Mouse (Mus musculus) right cerebral cortex, postnatal 36 days (tissue): ENCODE data around the gene Pes1.

Source experiments
- DNase-seq, 2 experiments: peaks; one replicate each; pipeline ENCODE4 v3.0.0; 2022; ENCODE audit warnings: low spot score in 2 of 2, mixed read lengths in 1 of 2

The Pes1 gene

DNA sequence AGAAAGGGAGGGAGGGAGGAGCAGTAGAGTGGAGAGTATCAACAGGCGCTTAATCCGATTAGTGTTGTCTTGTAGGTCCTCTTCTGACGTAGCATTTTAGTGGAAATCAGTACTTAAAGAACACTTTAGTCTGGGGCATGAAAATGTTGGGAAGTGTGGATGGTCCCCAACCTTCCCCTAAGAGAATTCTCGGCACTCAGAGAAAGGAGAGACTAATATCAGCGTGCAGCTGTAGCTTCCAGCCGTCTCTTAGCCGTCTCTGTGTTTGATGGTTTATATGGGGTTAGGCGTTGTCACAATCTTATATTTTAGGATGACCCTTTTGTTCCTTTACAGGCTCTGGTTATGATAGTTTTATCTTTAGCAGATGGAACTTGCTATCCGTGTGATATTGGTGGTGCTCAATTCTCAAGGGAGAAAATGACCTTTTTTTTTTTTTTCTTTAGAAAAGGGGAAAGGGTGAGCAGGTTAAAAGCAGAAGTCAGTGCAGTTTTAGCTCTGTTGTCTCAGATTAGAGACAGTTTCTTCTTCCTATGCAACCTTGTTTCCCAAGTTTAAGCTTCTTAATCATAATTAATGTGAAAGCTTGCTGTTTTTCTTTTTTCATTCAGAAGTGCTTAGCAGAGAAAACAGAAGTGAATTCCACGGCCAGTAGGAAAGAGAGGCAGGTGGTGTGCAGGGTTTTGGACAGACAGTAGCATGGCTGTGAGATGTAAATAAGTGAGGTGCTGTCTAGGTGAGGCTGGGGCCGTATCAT, 819 bp downstream of the Pes1 start:
- DNase-seq: no peak

DNA sequence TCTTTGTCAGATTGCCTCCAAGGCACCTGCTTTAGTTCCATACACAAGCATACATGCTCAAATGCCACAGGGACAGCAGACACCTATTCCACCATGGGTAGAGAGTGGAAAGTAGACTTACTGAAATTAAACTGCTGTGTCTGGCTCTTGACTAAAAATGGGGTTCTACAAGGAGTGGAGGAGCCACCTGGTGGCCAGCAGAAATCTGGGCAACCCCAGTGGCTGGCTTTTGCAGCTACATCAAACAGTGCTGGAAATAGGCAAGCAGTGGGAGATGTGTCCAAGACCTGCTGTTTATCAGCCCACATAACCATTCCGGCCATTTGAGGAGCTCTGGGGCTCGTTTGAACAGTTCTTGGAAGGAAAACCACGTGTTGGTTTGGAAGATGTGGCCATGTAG, 6.1 kb downstream of the Pes1 start:
- no peak for DNase-seq

DNA sequence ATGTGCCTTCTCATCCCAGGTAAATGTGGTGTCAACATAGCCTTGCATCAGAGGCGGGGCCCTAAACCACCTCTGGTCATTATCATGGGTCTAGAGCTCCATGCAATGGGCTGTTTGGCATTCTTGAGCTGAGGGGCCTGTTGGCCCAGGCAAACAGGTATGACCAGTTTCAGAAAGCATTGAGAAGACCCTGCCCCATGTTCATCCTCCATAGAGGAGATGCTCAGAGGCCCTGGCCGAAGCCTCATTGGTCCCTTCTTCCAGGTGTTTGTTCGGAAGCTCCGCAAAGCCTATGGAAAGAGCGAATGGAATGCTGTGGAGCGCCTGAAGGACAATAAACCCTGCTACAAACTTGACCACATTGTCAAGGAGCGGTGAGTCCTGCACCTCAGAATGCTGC, 6.6 kb downstream of the Pes1 start:
- no peak for DNase-seq

DNA sequence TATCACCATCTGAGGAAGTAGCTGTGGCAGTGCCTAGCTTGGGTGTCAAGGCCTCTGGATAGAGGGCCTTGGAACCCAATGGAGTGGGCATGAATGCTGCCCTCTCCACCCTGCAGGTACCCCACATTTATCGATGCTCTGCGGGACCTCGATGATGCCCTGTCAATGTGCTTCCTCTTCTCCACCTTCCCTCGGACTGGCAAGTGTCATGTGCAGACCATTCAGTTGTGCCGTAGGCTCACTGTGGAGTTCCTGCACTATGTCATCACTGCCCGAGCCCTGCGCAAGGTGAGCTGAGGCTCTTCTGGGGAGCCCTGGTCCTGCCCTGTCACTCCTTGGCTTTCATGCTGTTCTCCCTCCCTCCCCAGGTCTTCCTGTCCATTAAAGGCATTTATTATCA, 9.3 kb downstream of the Pes1 start:
- no peak for DNase-seq

DNA sequence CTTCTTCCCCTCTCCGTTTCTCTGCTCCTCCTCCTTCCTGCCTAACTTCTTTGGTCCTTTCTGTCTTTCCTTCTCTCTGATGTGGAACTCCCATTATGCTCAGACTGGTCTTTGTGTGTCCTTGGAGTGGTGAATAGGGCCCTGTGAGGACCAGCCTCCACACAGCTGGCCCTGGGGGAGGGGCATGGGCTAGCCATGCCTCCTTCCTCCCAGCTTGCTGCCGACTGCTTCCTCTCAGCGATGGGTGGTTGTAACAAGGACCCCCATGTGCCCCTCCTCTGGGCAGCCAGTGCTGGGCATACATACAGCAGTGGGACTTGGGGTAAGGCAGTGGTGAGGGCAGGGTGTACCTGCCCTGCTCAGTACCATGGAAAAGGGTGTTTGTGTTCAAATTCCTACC, 10.5 kb downstream of the Pes1 start:
- DNase-seq: no peak

DNA sequence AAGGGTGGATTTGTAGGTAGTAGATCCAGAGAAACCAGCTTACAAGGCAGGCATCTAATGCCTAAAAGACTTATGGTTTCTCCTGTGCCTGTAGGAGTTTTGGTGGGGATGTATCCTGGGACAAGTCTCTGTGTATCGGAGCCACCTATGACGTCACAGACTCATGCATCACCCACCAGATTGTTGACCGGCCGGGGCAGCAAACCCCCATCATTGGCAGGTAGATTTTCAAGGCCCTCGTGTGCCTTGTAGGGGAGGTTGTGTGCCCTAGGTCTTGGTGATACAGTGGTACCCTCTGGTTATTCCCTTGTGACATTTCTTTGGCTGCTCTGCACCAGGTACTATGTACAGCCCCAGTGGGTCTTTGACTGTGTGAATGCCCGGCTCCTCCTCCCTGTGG, 12.9 kb downstream of the Pes1 start, which contains the start of gene 4930556J24Rik:
TSS of gene 4930556J24Rik (minus strand) at position 101 of the 400 bp plus-strand sequence.
- DNase-seq: no peak

DNA sequence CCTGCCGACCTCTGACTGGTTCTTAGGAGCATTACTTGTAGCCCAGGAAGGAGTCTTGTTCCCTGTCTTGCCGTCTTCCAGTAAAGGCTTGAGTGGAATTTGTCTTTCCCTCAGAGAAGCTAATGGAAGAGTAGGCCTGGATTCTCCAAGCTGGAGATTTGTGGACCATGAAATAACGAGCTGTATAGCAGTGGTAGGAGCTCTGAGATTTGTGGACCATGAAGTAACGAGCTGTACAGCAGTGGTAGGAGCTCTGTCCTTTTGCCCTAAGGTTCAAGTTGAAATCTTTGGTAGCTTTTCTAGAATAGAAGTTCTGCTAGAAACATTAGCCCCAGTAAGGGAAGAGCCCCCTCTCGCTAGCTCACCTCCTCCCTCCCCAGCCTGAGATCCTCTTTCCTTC, 14.6 kb downstream of the Pes1 start:
- DNase-seq: no peak

DNA sequence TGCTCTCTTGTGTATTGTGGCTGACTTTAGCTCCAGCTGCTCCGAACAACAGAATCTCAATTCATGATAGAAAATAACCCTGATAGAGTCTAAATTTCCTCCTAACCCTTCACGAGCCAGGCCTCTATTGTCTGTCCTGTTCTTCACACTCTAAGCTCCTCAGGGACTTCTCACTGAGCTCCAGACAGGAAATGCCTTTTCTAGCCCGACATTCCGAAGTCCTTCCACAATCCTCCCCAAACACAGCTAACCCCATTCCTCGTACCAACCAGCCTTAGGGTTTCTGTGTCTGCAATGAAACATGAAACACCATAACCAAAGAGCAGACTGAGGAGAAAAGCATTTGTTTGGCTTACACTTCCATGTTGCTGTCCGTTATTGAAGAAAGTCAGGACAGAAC, 17.8 kb downstream of the Pes1 start:
- DNase-seq: no peak

DNA sequence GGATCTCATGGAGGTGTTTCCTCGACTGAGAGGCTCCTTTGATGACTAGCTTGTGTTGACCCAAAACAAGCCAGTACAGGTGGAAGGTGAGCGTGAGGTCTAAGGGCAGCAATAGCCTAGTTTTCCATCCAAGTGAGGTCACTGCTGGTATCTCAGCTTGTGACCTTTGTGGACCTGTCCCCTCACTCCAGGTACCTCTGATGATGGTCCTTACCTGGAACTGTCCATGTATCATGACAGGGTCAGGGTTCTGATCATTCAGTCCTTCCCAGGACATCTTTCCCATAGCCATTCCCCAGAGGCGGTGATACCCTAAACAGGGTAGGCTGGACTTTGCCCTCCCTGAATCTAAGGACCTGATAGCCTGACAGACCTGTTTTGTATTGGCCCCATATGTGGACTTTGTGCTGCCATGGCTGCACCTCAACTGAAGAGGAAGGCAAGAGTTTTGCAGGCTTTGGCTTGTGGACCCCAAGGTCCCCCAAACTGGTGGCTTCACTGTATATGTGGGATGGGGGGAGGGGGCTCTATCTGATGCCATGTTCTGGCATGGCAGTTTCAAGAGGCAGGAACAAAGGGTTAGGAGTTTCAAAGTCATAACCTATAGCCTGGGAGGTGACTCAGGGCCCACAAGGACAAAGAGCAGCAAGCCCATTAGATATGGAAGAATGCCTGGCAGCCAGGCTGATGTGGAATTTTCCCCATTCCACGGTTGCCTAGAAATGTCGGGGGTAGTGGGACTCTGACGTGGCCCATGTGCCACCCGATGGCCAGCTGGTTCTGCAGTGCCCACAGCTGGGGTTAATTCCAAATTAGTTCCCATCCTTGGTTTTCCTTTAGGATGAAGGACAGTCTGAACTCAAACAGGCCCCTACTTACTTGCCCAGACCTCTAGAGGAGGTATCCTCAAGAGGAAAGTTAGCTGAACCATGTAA, 18.8 kb downstream of the Pes1 start:
- DNase-seq: no peak

DNA sequence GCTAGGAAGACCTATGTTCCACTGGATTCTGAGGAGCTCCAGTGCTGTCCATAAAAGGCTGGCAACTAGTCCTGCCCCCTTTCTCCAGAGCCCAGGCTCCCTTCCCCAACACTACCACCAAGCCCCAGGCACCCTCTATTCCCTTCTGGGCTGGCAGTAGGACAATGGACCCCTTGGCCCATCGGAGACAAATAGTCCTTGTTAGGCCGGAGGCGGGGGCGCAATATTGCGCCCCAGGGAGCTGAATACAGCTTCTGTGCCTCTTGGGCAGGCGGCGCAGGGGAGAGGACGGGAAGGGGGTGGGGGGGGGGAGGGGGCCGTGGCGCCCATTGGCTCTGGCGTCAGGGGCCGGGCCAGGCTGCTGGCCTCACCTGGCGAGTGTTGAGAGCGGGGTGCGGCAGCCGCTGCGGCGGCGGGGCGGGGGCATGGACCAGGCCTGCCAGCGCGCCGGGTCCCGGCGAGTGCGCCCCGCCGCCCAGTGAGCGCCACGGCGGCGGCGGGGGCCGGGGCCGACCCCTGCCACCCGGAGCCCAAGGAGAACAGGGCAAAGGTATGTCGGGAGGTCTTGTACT, 19.6 kb downstream of the Pes1 start, which contains the start of gene Gal3st1:
TSS of gene Gal3st1 (plus strand) at position 346 of the 572 bp plus-strand sequence.
- DNase-seq: peak in 1 of 2 experiments; percentile 16

DNA sequence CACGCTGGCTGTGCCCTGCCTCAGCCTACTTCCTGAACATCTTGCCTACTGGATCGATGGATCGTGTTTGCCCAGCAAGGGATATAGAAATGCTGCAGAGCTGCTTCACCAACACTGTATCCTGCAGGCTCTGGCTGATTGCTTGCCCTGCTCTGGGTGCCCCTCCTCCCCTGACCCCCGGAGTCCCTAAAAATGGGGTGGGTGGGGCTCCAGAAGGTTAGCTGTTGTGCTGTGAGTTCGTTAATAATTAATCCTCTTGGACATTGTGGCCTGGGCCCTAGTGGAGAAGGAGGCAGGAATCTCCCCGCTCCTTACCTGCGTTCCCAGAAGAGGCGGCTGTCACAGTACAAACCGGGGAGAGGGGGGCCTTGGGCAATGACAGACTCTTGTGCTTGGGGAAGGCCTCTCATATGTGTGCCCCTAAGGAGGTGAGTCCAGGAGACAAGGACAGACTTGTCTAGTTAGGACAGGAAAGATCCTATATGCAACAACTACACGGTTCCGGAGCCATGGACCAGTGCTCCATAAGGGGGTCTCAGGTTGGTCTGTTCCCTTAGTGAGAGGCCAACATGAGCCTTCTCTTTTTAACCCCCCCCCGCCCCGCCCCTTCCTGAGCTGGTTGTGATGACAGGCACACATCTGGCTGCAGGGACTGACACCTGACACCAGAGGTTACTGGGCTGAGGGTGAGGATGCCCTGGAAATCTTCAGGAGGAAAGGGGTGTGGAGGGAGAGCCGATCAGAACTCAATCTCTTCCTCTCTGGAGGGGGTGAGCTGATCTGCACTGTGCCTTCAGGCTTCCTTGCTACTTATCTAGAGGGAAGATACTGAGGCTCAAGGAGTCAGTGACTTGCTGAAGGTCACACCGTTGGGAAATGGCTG, 20.3 kb downstream of the Pes1 start:
- DNase-seq: no peak

DNA sequence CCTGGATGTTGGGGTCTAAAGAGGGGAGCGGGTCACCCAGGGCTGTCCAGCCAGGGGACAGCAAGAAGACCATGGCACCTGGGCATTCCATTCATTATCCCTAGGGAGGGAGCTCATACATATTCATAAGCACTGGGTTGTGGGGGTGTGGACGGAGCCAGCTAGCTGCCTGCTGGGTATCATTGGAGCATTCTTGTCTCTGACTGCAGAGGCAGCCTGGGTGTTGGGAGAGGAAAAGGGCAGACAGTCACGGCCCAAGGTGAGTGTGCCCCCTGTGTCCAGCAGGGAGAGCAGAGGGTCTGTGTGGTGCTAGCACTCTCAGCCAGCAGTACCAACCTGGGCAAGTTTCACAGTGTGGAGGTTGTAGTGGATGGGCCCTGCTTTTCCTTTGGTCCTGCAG, 26.0 kb downstream of the Pes1 start:
- DNase-seq: no peak

DNA sequence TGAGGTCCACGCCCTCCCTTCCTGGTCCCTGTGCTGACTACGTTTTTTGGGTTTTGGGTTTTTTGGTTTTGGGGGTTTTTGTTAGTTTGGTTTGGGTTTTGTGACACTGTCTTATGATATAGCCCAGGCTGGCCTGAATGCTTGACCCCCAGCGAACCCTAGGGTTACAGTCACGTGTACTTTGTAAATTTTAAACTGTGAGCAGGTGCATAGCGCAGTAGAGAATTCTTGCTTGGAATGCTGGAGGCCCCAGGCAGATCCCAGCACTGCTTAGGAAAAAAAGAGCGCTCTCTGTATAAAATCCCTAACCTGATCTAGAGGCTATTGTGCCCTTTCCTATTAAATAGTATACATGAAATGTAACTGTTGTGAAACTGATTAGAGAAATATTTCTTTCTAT, 29.4 kb downstream of the Pes1 start:
- DNase-seq: no peak

DNA sequence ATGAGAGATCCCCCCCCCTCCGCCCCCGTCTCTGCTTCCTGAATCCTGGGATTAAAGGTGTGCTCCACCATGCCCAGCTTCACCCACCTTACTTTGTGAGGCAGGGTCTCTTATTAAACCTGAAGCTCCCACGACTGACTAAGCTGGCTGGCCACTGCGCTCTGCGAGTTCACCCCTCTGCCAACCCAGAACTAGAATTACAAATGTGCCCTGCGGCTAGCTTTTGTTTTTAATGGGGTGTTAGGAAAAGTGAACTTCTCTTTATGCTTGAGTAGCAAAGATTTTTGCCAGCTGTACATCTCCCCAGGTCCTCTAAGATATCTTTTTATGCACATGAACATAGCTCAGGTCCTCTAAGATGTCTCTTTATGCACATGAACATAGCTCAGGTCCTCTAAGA, 30.1 kb downstream of the Pes1 start:
- no peak for DNase-seq

DNA sequence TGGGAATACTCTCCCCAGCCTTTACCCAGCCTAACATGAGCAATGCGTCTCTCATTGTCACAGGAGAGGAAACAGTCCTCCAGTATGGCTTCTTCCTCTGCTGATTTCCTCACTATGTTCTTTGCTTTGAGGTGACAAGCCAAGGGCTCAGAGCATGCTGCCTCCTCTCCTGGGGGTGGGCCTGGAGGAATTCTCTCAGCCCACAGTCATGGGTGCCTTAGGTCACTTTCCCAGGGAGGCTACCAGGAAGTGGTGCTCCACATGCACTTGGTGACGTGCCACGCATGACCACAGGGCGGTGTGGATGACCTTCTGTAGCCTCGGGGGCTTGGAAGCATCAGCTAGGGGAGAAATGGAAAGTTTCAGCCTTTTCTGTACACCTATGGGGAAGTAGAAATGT, 31.7 kb downstream of the Pes1 start:
- no peak for DNase-seq

DNA sequence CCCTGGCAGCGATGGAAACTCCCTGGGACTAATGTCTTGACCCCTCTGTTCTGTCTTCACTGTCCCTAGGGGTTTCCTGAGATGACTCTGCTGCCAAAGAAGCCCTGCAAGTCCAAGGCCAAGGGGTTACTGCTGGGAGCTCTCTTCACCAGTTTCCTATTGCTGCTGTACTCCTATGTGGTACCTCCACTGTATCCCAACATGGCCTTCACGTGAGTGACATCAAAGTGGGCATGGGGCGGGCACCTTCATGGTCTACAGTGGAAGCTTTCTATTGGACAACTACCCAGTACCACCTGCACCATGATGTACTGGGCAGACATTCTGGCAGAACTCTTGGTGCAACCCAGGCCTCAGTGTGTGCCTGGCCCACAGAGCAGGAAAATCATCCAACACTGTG, 33.1 kb downstream of the Pes1 start:
- DNase-seq: no peak

DNA sequence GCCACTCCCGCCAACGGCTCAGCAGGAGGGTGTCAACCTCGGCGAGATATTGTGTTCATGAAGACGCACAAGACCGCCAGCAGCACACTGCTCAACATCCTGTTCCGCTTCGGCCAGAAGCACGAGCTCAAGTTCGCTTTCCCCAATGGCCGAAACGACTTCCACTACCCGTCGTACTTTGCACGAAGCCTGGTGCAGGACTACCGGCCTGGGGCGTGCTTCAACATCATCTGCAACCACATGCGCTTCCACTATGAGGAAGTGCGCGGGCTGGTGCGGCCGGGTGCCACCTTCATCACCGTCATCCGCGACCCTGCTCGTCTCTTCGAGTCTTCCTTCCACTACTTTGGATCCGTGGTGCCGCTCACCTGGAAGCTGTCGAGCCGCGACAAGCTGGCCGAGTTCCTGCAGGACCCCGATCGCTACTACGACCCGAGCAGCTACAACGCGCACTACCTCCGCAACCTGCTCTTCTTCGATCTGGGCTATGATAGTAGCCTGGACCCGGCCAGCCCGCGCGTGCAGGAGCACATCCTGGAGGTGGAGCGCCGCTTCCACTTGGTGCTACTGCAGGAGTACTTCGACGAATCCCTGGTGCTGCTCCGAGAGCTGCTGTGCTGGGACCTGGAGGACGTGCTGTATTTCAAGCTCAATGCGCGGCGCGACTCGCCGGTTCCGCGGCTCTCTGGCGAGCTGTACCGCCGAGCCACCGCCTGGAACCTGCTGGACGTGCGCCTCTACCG, 34.4 kb downstream of the Pes1 start:
- no peak for DNase-seq

DNA sequence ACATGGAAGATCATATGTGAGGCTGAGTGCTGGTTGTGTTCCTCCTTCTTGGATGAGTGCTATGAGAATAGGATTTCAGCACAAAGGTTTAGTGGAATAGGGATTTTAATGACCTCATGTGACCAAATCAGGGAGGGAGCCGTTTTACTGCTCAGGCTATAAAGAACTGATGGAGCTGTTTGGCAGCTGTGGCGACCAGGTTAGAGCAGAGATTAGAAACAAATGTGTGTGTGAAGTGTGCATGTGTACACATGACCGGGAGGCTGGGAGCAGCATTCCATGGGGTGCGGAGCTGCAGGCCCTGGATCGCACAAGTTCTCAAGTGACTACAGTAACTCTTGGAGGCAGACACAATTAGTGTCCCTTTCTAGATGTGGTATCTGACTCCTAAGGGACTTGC, 35.8 kb downstream of the Pes1 start:
- no peak for DNase-seq

DNA sequence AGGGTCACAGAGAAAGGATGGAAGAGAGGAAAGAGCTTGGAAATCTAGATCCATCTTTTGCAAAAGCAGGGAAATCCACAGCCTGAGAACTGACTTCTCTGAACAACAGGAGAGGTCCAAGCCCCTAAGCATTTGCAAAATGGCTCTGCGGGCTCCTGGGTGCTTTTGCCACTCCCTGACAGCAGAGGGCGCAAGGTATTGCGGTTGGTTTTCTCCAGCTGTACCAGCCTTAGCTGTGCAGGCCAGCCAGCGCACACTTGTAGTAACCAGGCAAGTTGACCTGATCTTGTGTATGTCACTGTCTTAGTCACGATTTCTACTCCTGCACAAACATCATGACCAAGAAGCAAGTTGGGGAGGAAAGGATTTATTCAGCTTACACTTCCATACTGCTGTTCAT, 37.8 kb downstream of the Pes1 start:
- DNase-seq: peak; percentile 29 to 35

DNA sequence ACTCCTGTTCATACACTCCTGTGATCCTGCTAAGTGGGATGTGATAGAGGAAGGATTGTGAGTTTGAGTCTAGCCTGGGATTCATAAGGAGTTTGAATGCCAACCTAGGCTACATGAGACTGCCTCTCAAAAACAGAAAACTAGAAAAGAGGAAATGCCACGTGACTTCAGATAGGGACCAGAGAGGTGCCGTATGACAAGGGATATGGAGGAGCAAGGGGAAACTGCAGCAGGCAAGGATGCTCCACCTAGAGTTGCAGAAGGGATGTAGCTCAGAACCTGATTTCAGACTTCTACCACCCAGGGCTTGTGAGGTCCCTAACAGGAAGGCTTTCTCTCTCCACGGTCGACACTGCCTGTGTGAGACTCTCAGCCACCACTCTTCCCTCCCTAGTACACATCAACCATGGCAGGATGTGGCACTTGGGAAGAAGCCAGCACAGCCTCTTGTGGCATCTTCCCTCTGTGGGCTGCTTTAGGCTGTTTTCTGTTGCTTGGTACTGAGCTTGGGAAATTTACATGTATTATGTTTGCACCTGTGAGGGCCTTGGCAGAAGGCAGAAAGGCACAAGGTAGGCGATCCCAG, 41.5 kb downstream of the Pes1 start:
- no peak for DNase-seq
